Mouse (Mus musculus): ENCODE results near the gene Hsf2bp. TPM values are rescaled to one million over a fixed set of nuclear protein-coding genes. Genes with fewer than 3 reads are reported as not detected.
A peak's percentile ranks its signal among the peaks of the same experiment; 100 is the strongest.

The Hsf2bp gene
- polyA plus RNA-seq, 1 experiment, result not detected

GRCm38 (mm10) chr17:31905201-31905790 is 130.9 kb downstream of the Hsf2bp start:
- H3K4me1 ChIP-seq, result peaks cover 69% of the 10 kb centered on the region
- peaks cover 26% of the 10 kb centered on the region for H3K27me3 ChIP-seq (replicated peaks)
- peak overlapping the region; percentile 84 for H3K4me3 ChIP-seq (replicated peaks)
- no peaks in the 10 kb centered on the region for H3K9me3 ChIP-seq
- TF ChIP-seq GATA1 (IDR thresholded peaks at IDR 0.05; ENCODE audit: borderline replicate concordance, low read length) (no peak), FLI1 (IDR thresholded peaks at IDR 0.05; ENCODE audit: low read length) (no peak)
- peaks cover 8% of the 10 kb centered on the region for H3K36me3 ChIP-seq (replicated peaks; ENCODE audit: low read length)

GRCm38 (mm10) chr17:31904036-31904435 is 132.1 kb downstream of the Hsf2bp start:
- H3K27me3 ChIP-seq (replicated peaks), result peaks cover 17% of the 10 kb centered on the region
- H3K4me3 ChIP-seq (replicated peaks), result peak overlapping the region; percentile 18
- H3K4me1 ChIP-seq, result peaks cover 81% of the 10 kb centered on the region
- no peaks in the 10 kb centered on the region for H3K9me3 ChIP-seq
- TF ChIP-seq FLI1 (IDR thresholded peaks at IDR 0.05; ENCODE audit: low read length) (no peak), GATA1 (IDR thresholded peaks at IDR 0.05; ENCODE audit: borderline replicate concordance, low read length) (no peak)
- H3K36me3 ChIP-seq (replicated peaks; ENCODE audit: low read length), result peaks cover 8% of the 10 kb centered on the region

GRCm38 (mm10) chr17:31902630-31903198 is 133.4 kb downstream of the Hsf2bp start:
- Histone ChIP-seq H3K4me3 (replicated peaks) (no peak overlapping the region), H3K27me3 (replicated peaks) (peaks cover 5% of the 10 kb centered on the region), H3K36me3 (replicated peaks; ENCODE audit: low read length) (peaks cover 8% of the 10 kb centered on the region), H3K4me1 (peaks cover 94% of the 10 kb centered on the region), H3K9me3 (no peaks in the 10 kb centered on the region)
- TF ChIP-seq FLI1 (IDR thresholded peaks at IDR 0.05; ENCODE audit: low read length), result no peak

GRCm38 (mm10) chr17:31901461-31902204 is 134.5 kb downstream of the Hsf2bp start:
- Histone ChIP-seq H3K27me3 (replicated peaks) (no peaks in the 10 kb centered on the region), H3K4me3 (replicated peaks) (no peak overlapping the region), H3K36me3 (replicated peaks; ENCODE audit: low read length) (peaks cover 8% of the 10 kb centered on the region), H3K4me1 (peaks cover 95% of the 10 kb centered on the region), H3K9me3 (no peaks in the 10 kb centered on the region)
- TF ChIP-seq FLI1 (IDR thresholded peaks at IDR 0.05; ENCODE audit: low read length) (no peak), GATA1 (IDR thresholded peaks at IDR 0.05; ENCODE audit: borderline replicate concordance, low read length) (no peak)

GRCm38 (mm10) chr17:31898941-31899340 is 137.2 kb downstream of the Hsf2bp start:
- Histone ChIP-seq H3K4me1 (peaks cover 70% of the 10 kb centered on the region), H3K36me3 (replicated peaks; ENCODE audit: low read length) (peaks cover 4% of the 10 kb centered on the region), H3K27me3 (replicated peaks) (peaks cover 4% of the 10 kb centered on the region), H3K4me3 (replicated peaks) (no peak overlapping the region), H3K9me3 (no peaks in the 10 kb centered on the region)
- TF ChIP-seq FLI1 (IDR thresholded peaks at IDR 0.05; ENCODE audit: low read length) (no peak), GATA1 (IDR thresholded peaks at IDR 0.05; ENCODE audit: borderline replicate concordance, low read length) (no peak)

- Histone ChIP-seq H3K4me3 (replicated peaks) (no peak overlapping the region), H3K9me3 (no peaks in the 10 kb centered on the region), H3K4me1 (peaks cover 75% of the 10 kb centered on the region), H3K36me3 (replicated peaks; ENCODE audit: low read length) (no peaks in the 10 kb centered on the region), H3K27me3 (replicated peaks) (peaks cover 5% of the 10 kb centered on the region)
- no peak for TF ChIP-seq GATA1 (IDR thresholded peaks at IDR 0.05; ENCODE audit: borderline replicate concordance, low read length)
- TF ChIP-seq FLI1 (IDR thresholded peaks at IDR 0.05; ENCODE audit: low read length), result no peak
Measured at GRCm38 (mm10) chr17:31897186-31897793, 138.9 kb downstream of the Hsf2bp start.

GRCm38 (mm10) chr17:31896751-31897150 is 139.4 kb downstream of the Hsf2bp start:
- TF ChIP-seq GATA1 (IDR thresholded peaks at IDR 0.05; ENCODE audit: borderline replicate concordance, low read length), result no peak

GRCm38 (mm10) chr17:31896311-31896710 is 139.8 kb downstream of the Hsf2bp start:
- Histone ChIP-seq H3K36me3 (replicated peaks; ENCODE audit: low read length) (no peaks in the 10 kb centered on the region), H3K9me3 (no peaks in the 10 kb centered on the region), H3K27me3 (replicated peaks) (peaks cover 5% of the 10 kb centered on the region), H3K4me3 (replicated peaks) (no peak overlapping the region), H3K4me1 (peaks cover 75% of the 10 kb centered on the region)
- TF ChIP-seq GATA1 (IDR thresholded peaks at IDR 0.05; ENCODE audit: borderline replicate concordance, low read length), result no peak
- no peak for TF ChIP-seq FLI1 (IDR thresholded peaks at IDR 0.05; ENCODE audit: low read length)

More at GRCm38 (mm10) chr17:31896751-31897150, 139.4 kb downstream of the Hsf2bp start:
- H3K4me3 ChIP-seq (replicated peaks), result no peak overlapping the region
- H3K9me3 ChIP-seq, result no peaks in the 10 kb centered on the region
- H3K4me1 ChIP-seq, result peaks cover 75% of the 10 kb centered on the region
- no peaks in the 10 kb centered on the region for H3K36me3 ChIP-seq (replicated peaks; ENCODE audit: low read length)
- peaks cover 5% of the 10 kb centered on the region for H3K27me3 ChIP-seq (replicated peaks)

Other genes with a start within 250 kb of the Hsf2bp start
- 8.7 and 12.8 TPM in 2 replicates for gene Sik1, start 180.5 kb downstream of the Hsf2bp start, polyA plus RNA-seq (2012; ENCODE audit: insufficient read depth, low replicate concordance)
- 56.7 and 83.3 TPM in 2 replicates for gene Rrp1b, start 249 bp downstream of the Hsf2bp start, polyA plus RNA-seq (2012; ENCODE audit: insufficient read depth, low replicate concordance)
- gene Notch3, start 130.5 kb upstream of the Hsf2bp start, polyA plus RNA-seq (2012; ENCODE audit: insufficient read depth, low replicate concordance), result 0.23 and 1.4 TPM in 2 replicates
- gene Ephx3, start 153.2 kb upstream of the Hsf2bp start, polyA plus RNA-seq (2012; ENCODE audit: insufficient read depth, low replicate concordance), result not detected in 2 replicates
- gene Brd4, start 248.4 kb upstream of the Hsf2bp start, polyA plus RNA-seq (2012; ENCODE audit: insufficient read depth, low replicate concordance), result 125 and 148 TPM in 2 replicates

All from megakaryocyte, embryonic 14.5 days (primary cell).